Mouse (Mus musculus) thymus, adult 2 months (tissue): ENCODE data around the gene Hyal4. TPM values are rescaled to one million over a fixed set of nuclear protein-coding genes. Genes with fewer than 3 reads are reported as not detected.

ENCODE experiments used
- DNase-seq: peaks from one replicate; pipeline ENCODE4 v3.0.0; 2021
- H3K27ac ChIP-seq: fragments of 200-500 bp; 2 replicates; pipeline ENCODE4 v1.5.1; 2012; ENCODE audit warnings: low read length, control low read depth; ENCODE audit not compliant: control insufficient read depth, insufficient read depth
- H3K27me3 ChIP-seq: fragments of 200-500 bp; 2 replicates; pipeline ENCODE4 v1.6.1; 2012; ENCODE audit warnings: mild to moderate bottlenecking, low read length, moderate library complexity, mixed read lengths; ENCODE audit not compliant: control insufficient read depth, insufficient read depth
- H3K36me3 ChIP-seq: fragments of 200-500 bp; 2 replicates; pipeline ENCODE4 v1.6.1; 2012; ENCODE audit warnings: mild to moderate bottlenecking, low read length, moderate library complexity; ENCODE audit not compliant: control insufficient read depth, insufficient read depth
- H3K4me1 ChIP-seq: fragments of 200-500 bp; replicated peaks from 2 replicates; pipeline ENCODE4 v1.6.1; 2012; ENCODE audit warnings: low read length; ENCODE audit not compliant: control insufficient read depth, insufficient read depth
- H3K4me3 ChIP-seq: fragments of 200-500 bp; 2 replicates; pipeline ENCODE4 v1.5.1; 2012; ENCODE audit warnings: mild to moderate bottlenecking, low read length, control low read depth, moderate library complexity; ENCODE audit not compliant: control insufficient read depth, insufficient read depth
- CTCF ChIP-seq: fragments of 200-500 bp; IDR thresholded peaks from 2 replicates; pipeline ENCODE4 v1.5.1; 2012; ENCODE audit warnings: mild to moderate bottlenecking, control low read depth, low read length, moderate library complexity, borderline replicate concordance; ENCODE audit not compliant: control insufficient read depth, poor library complexity, insufficient read depth; ENCODE audit errors: extremely low read depth
- POLR2A ChIP-seq: fragments of 200-500 bp; IDR thresholded peaks from 2 replicates; pipeline ENCODE4 v1.6.1; 2012; ENCODE audit warnings: mild to moderate bottlenecking, low read length, control low read depth, moderate library complexity; ENCODE audit not compliant: control insufficient read depth, poor library complexity, insufficient read depth; ENCODE audit errors: extremely low read depth
- WGBS: fragments of 180-500 bp; shearing (Covaris S2); methylation state at CpG from one replicate; pipeline ENCODE4 v1.1.7; 2018; 5-methylcytosine and 5-hydroxymethylcytosine counted together
- polyA plus RNA-seq: library from polyadenylated mRNA; depleted of rRNA; stranded (reverse); fragments of >200 nt; gene quantifications from 2 replicates; pipeline ENCODE4 v1.2.3, GENCODE M21; 2012; rRNA removed

The Hyal4 gene
- polyA plus RNA-seq, 1 experiment, result not detected

- no peaks in the 10 kb centered on the region for H3K27me3 ChIP-seq
- no peak for DNase-seq
- TF ChIP-seq CTCF, result no peak
- no peak overlapping the region for H3K4me3 ChIP-seq
- no peaks in the 10 kb centered on the region for H3K4me1 ChIP-seq
- 95% methylated on average over 3 of the region's 3 CpGs for WGBS
- H3K36me3 ChIP-seq, result no peaks in the 10 kb centered on the region
- H3K27ac ChIP-seq, result no peak overlapping the region
Measured at GRCm38 (mm10) chr6:24759281-24759680, 11.2 kb downstream of the Hyal4 start.

DNA sequence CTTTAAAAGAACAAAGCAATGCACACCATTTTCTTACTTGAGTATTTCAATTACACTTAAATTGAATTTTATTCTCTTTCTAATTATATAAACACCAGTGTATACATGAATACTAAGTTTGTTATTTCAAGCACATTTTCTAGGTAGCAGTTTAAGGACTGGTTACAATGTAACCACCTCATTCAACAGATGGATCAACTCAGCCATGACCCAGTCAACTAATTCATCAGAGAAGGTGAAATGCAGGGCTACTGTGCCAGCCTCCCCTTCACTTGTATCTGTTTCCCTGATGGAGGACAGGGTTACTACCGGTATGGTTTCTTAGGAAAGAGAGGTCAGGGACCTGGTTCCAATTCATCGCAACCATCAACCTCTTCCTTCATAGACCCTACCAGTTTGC is 18.1 kb downstream of the Hyal4 start:
- H3K27ac ChIP-seq, result no peak overlapping the region
- TF ChIP-seq POLR2A, result no peak
- no peak for TF ChIP-seq CTCF
- no peak for DNase-seq
- no peaks in the 10 kb centered on the region for H3K27me3 ChIP-seq
- H3K4me1 ChIP-seq, result no peaks in the 10 kb centered on the region
- H3K36me3 ChIP-seq, result no peaks in the 10 kb centered on the region
- no peak overlapping the region for H3K4me3 ChIP-seq
- WGBS, result 91% methylated on average over 2 of the region's 2 CpGs

GRCm38 (mm10) chr6:24779182-24779581 is 31.1 kb downstream of the Hyal4 start:
- no peak for TF ChIP-seq POLR2A
- TF ChIP-seq CTCF, result no peak
- no peak overlapping the region for H3K27ac ChIP-seq
- no peaks in the 10 kb centered on the region for H3K36me3 ChIP-seq
- H3K27me3 ChIP-seq, result no peaks in the 10 kb centered on the region
- H3K4me1 ChIP-seq, result no peaks in the 10 kb centered on the region
- WGBS, result 68% methylated on average over 2 of the region's 2 CpGs
- H3K4me3 ChIP-seq, result no peak overlapping the region
- no peak for DNase-seq

- no peak for TF ChIP-seq POLR2A
- no peak for TF ChIP-seq CTCF
- DNase-seq, result no peak
- Histone ChIP-seq H3K4me3 (no peak within 1 kb of the TSS), H3K27me3 (no peaks in the 10 kb centered on the region), H3K27ac (no peak within 1 kb of the TSS), H3K36me3 (no peaks in the 10 kb centered on the region), H3K4me1 (no peaks in the 10 kb centered on the region)
Measured at GRCm38 (mm10) chr6:24790888-24791287, 42.8 kb downstream of the Hyal4 start, which contains the start of gene Spam1. Spam1 (plus strand) TSS chr6:24791188.

Other genes with a start within 250 kb of the Hyal4 start
- 0.05 TPM in 1 of 2 replicates, not detected in the other for gene Iqub, start 233.3 kb upstream of the Hyal4 start, polyA plus RNA-seq
- gene Ndufa5, start 220.3 kb upstream of the Hyal4 start, polyA plus RNA-seq, result 3.6 and 3.8 TPM in 2 replicates
- 1.1 TPM in 1 of 2 replicates, not detected in the other for gene Asb15, start 220.2 kb upstream of the Hyal4 start, polyA plus RNA-seq
- gene Lmod2, start 150.6 kb upstream of the Hyal4 start, polyA plus RNA-seq, result 0.54 and 6.4 TPM in 2 replicates
- gene Wasl, start 83.3 kb upstream of the Hyal4 start, polyA plus RNA-seq, result 46.3 and 87.3 TPM in 2 replicates
- not detected in 2 replicates for gene Hyal6, start 15.1 kb upstream of the Hyal4 start, polyA plus RNA-seq
- not detected in 2 replicates for gene Spam1, start 42.9 kb downstream of the Hyal4 start, polyA plus RNA-seq
- not detected in 2 replicates for gene Hyal5, start 109.7 kb downstream of the Hyal4 start, polyA plus RNA-seq
- gene Tmem229a, start 208.0 kb downstream of the Hyal4 start, polyA plus RNA-seq, result 0.42 and 0.50 TPM in 2 replicates